Mouse (Mus musculus) cortical plate, adult 2 months (tissue): ENCODE measurements around the gene St3gal5. TPM values are rescaled to one million over a fixed set of nuclear protein-coding genes. Genes with fewer than 3 reads are reported as not detected.
"Not testable (repeated sequence)": the region's sequence is repeated elsewhere in the genome, so short reads cannot be mapped to it uniquely, and the experiment has no call there.

Experiments
- H3K27ac ChIP-seq: fragments of 200-500 bp; 2 replicates; pipeline ENCODE4 v1.5.1; 2012; ENCODE audit warnings: low read length, control low read depth, inconsistent platforms; ENCODE audit not compliant: insufficient read depth
- H3K4me1 ChIP-seq: fragments of 200-500 bp; 2 replicates; pipeline ENCODE4 v1.6.1; 2011; ENCODE audit warnings: low read length; ENCODE audit not compliant: control insufficient read depth, insufficient read depth
- H3K4me3 ChIP-seq: fragments of 200-500 bp; 2 replicates; pipeline ENCODE4 v1.5.1; 2011; ENCODE audit warnings: mild to moderate bottlenecking, low read length, control low read depth; ENCODE audit not compliant: insufficient read depth
- CTCF ChIP-seq: fragments of 200-500 bp; IDR thresholded peaks from 2 replicates; pipeline ENCODE4 v1.5.1; 2011; ENCODE audit warnings: mild to moderate bottlenecking, control low read depth, low read length; ENCODE audit not compliant: insufficient read depth; ENCODE audit errors: extremely low read depth
- POLR2A ChIP-seq: fragments of 200-500 bp; IDR thresholded peaks from 2 replicates; pipeline ENCODE4 v1.6.1; 2011; ENCODE audit warnings: mild to moderate bottlenecking, low read length, control low read depth; ENCODE audit not compliant: insufficient read depth; ENCODE audit errors: extremely low read depth
- polyA plus RNA-seq: library from polyadenylated mRNA; depleted of rRNA; stranded (reverse); fragments of >200 nt; gene quantifications from 2 replicates; pipeline ENCODE4 v1.2.3, GENCODE M21; 2012; rRNA removed

The St3gal5 gene
- polyA plus RNA-seq = 126 and 133 TPM in 2 replicates

- Histone ChIP-seq H3K4me1 (peaks cover 11% of the 10 kb centered on the region), H3K27ac (peak within 1 kb of the TSS; percentile 93), H3K4me3 (peak within 1 kb of the TSS; percentile 96)
- TF ChIP-seq CTCF (no peak), POLR2A (0 out of 2 replicates have a peak, but pooled peaks have one; percentile 16)
Measured at GRCm38 (mm10) chr6:72097181-72097995, at the start of gene St3gal5. Gene St3gal5, plus strand, starts transcription at chr6:72097592.

GRCm38 (mm10) chr6:72048643-72049042 lies 48.7 kb upstream of the St3gal5 start:
- no peak overlapping the region for H3K4me3 ChIP-seq
- no peak for TF ChIP-seq POLR2A
- TF ChIP-seq CTCF = no peak

DNA sequence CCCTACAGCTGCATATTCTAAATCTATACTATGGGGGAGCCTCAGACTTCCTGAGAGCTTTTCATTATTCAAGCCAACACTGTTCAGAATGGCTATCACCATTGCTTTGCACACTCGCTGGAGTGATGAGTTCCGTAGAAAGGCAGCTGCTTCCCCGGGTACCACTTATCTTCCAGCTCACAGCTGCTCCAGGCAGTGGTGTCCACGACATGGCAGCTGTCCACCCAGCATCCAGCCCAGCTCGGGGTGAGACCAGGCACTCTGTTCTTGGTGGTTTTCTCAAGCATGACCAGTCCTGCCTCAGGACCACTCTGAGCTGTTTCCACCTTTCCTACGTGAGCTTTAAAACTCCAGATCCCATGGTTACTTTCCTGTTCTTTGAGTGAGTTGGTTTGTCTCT lies 47.5 kb upstream of the St3gal5 start:
- no peaks in the 10 kb centered on the region for H3K4me1 ChIP-seq
- no peak overlapping the region for H3K4me3 ChIP-seq
- H3K27ac ChIP-seq = no peak overlapping the region
- TF ChIP-seq POLR2A (no peak), CTCF (no peak)

More at GRCm38 (mm10) chr6:72048643-72049042, 48.7 kb upstream of the St3gal5 start:
- no peak overlapping the region for H3K27ac ChIP-seq
- H3K4me1 ChIP-seq = no peaks in the 10 kb centered on the region

DNA sequence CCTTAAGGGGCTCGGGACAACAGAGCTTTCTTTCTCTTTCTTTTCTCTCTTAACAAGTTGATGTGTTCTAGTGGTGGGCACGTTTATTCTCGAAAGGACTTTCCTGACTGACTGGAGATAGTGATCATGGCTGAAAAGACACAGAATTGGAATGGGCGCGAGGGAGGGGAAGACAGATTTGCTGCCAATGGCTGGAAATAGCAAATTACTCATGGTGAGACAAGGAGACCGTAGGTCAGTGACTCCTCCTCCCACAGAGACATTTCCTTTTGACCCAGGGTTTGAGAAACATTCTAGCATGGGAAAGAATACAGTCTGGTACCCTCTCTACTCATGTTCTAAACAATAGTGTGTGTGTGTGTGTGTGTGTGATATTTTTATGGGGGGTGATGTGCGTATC lies 46.6 kb upstream of the St3gal5 start:
- Histone ChIP-seq H3K4me3 (no peak overlapping the region), H3K27ac (no peak overlapping the region), H3K4me1 (no peaks in the 10 kb centered on the region)
- TF ChIP-seq POLR2A (no peak), CTCF (no peak)

GRCm38 (mm10) chr6:72051247-72051646 lies 46.1 kb upstream of the St3gal5 start:
- Histone ChIP-seq H3K27ac (no peak overlapping the region), H3K4me3 (no peak overlapping the region), H3K4me1 (no peaks in the 10 kb centered on the region)
- TF ChIP-seq CTCF (no peak), POLR2A (no peak)

GRCm38 (mm10) chr6:72051757-72052156 lies 45.6 kb upstream of the St3gal5 start:
- TF ChIP-seq CTCF (no peak), POLR2A (no peak)
- Histone ChIP-seq H3K27ac (no peak overlapping the region), H3K4me1 (no peaks in the 10 kb centered on the region), H3K4me3 (no peak overlapping the region)

DNA sequence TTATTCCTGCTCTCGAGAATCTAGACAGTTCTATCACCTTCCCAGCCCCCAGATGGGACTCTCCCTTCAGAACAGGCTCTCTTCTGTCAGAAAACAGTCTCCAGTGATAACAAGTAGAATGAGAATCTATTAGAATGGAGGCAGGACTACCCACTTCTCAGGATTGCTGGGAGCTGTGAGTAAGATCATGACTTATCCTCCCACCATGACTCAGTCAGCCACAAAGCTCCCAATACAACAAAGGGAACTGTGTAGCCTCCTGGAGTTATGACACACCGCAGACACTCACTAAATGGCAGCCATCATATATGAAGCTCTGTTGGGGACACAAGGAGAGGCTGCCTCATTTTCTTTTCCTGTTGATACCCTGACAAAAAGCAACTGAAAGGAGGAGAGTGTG lies 40.8 kb upstream of the St3gal5 start:
- Histone ChIP-seq H3K27ac (no peak overlapping the region), H3K4me3 (no peak overlapping the region), H3K4me1 (no peaks in the 10 kb centered on the region)
- TF ChIP-seq POLR2A (no peak), CTCF (no peak)

DNA sequence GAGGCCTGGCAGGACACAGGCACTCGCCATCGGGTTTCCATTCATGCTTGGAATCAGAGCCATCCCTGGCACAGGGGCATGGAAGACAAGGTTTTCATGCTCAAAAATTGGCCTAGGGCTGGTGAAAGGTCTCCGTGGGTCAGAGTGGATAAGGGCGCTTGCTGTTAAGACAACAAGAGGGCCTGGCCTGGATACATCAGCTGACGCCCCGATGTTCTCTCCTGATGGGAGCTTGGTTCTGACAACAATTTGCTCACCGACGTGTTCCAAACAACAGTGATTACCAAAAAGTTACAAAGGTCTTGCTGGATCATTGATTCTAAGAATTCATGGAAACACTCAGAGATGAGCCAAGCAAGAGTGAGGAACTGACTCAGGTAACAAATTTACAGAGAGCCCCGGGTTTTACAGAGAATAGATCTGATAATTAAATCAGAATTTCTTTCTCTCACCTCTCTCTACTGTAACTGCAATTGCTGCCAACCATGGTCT lies 38.9 kb upstream of the St3gal5 start:
- TF ChIP-seq CTCF (no peak), POLR2A (no peak)

DNA sequence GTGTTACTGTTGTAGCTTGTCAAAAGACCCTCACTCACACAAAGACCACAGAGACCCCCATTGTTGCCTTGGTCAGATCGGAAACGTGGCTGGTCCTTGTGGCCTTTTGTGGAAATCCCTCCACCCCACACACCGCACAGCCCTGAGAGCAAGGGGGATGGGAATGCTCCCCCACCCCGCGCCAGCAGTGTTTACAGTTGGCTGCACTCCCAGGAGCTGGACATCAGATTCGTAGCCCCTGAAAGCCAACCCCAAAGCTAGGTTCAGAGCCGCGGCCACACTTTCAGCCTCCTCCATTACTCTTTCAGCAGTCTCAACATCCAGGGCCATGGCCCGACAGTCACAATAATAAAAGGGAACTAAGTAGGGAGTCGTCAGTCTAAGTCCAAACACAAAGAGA lies 36.7 kb upstream of the St3gal5 start:
- H3K4me3 ChIP-seq, H3K4me1 ChIP-seq: not testable (repeated sequence)

More for the DNA sequence above, 38.9 kb upstream of the St3gal5 start:
- no peaks in the 10 kb centered on the region for H3K4me1 ChIP-seq
- H3K4me3 ChIP-seq = no peak overlapping the region
- no peak overlapping the region for H3K27ac ChIP-seq

DNA sequence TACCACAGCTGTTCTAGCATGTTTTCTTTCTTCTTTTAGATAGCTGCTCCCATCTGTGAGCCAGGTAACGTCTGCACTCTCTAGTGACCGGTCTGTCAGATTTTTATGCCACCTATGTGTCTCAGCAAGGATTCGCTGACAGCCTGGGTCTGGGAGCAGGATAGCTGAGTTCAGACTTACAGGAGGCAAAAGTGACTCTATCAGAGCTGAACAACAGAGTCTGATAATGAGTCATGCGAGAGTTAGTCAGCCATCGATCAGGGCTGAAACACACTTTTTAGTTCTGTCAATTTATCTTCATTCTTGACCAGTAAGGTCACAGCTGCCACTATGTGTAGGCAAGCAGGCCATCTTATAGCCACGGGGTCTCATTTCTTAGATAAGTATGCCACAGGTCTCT lies 33.7 kb upstream of the St3gal5 start:
- no peak for TF ChIP-seq CTCF
- TF ChIP-seq POLR2A = no peak
- no peaks in the 10 kb centered on the region for H3K4me1 ChIP-seq
- no peak overlapping the region for H3K27ac ChIP-seq
- H3K4me3 ChIP-seq = no peak overlapping the region

More for the DNA sequence above, 36.7 kb upstream of the St3gal5 start:
- not testable (repeated sequence) for H3K27ac ChIP-seq
